Mouse (Mus musculus): ENCODE results near the gene Olfr1276.

Olfr1276 gene

DNA sequence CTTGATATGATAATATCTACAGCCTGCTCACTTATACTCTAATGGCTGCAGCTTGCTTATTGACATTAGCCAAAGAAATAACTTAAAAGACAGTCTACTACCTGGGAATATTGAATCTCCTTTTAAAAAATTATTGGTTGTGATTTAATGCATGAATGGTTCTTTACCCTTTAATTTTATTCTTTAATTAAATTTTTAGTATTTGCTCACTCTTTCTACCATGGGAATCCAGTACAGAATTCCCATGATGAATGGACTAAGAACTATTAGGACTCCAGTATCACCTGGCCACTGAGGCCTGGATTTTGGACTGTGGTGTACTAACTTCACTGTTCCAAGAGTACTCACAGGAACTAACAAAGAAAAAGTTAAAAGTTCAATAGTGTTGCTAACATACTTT is at the start of gene Olfr1276:
Gene Olfr1276, plus strand, starts transcription at position 301 of the 400 bp plus-strand sequence.
- no peak for DNase-seq

DNA sequence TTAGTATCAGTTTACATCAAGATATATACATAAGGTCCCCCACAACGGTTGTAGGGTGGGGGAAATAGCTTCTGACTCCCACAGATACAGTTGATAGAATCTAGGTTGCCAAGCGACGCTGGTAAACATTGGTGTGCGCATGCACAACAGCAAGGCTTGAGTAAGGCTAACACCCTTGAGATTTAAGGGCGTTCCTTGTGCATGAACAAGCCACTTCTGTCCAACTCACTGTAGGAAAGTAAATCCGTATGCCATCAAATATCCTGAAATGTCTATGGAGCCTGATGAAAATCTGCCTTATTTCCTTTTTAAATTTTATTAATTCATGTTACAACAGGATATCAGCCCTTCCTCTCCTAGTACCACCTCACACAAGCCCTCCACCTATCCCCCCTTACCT is 24.8 kb upstream of the Olfr1276 start, which contains the start of gene 4930430A15Rik:
Gene 4930430A15Rik, minus strand, starts transcription at position 101 of the 400 bp plus-strand sequence.
- DNase-seq, result no peak

DNA sequence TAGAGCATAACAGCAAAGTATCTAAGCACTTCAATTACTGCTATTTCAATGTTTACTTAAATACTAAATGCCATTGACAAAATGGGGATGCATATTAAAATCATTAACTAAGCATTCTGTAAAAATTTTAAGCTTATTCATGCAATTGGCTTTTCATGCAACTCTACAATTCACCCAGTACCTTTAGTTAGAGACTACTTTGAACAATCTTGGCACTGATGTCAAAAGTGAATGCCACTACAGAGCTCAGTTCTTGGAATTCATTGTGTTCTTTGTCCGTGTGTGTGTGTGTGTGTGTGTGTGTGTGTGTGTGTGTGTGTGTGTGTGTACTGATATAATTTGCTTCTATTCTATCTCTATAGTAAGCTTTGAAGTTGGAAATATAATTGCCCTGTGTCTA is 19.1 kb upstream of the Olfr1276 start, which contains the start of gene Olfr1275:
Gene Olfr1275, minus strand, starts transcription at position 101 of the 400 bp plus-strand sequence.
- no peak for DNase-seq

- DNase-seq, result no peak
Observed at GRCm38 (mm10) chr2:111274006-111274405, 19.7 kb downstream of the Olfr1276 start, which contains the start of gene Olfr1277. Gene Olfr1277 (minus strand): TSS chr2:111274106.

- DNase-seq, result no peak
Observed at GRCm38 (mm10) chr2:111289836-111290235, 35.5 kb downstream of the Olfr1276 start, which contains the start of gene Olfr1278. Gene Olfr1278 (plus strand): TSS chr2:111290136.

DNA sequence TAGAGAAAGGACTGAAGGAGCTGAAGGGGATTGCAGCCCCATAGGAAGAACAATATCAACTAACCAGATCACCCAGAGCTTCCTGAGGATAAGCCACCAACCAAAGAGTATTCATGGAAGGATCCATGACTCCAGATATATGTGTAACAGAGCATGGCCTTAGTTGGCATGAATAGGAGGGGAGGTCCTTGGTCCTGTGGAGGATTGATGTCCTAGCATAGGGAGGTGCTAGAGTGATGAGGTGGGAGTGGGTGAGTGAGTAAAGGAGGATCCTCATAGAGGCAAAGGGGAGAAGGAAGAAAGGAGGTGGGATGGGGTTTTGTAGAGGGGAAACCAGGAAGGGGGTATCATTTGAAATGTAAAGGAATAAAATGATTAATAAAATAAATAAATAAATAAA is 44.2 kb downstream of the Olfr1276 start:
- no peak for DNase-seq

- no peak for DNase-seq
Observed at GRCm38 (mm10) chr2:111300374-111300773, 46.1 kb downstream of the Olfr1276 start, which contains the start of gene Olfr1279. Gene Olfr1279 (plus strand): TSS chr2:111300635.

Data from lung, postnatal 10 days (tissue).